Mouse (Mus musculus): ENCODE results near the gene Sirt7. TPM values are rescaled to one million over a fixed set of nuclear protein-coding genes. Genes with fewer than 3 reads are reported as not detected.

Sirt7 gene
- total RNA-seq, 2 experiments from 2014 or later = 6.9 to 8.9 TPM

DNA sequence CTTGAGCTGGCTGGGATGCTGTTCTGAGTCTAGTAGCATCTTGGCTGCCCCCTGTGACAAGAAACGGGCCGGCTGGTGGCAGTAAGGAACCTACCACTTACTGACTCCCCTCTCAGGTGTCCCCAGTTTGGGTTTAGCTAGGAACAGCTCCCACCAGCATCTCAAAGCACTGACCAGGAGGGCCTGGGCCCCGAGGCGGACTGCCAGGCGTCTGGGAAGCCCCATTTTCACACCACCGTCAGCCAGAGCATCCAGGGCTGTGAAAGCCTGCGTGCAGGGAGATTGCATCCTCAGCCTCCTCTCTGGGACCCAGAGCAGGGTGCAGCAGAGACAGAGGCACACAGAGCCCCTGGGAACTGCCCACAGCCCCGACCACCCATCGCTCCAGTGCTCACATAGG lies 16.2 kb upstream of the Sirt7 start:
- DNase-seq = no peak

DNA sequence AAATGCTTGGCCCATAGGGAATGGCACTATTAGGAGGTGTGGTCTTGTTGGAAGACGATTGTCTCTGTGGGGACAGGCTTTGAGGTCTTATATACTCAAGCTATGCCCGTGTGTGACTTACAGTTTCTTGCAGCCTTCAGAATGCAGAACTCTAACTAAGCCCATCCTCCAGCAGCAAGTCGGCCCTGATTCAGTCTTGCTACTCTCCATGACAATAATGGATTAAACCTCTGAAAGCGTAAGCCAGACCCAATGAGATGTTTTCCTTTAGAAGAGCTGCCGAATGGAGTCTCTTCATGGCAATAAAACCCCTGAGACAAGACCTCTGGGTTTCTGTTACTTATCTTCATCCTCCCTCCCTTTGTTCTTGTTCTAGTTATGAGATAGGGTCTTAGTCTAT lies 9.8 kb upstream of the Sirt7 start:
- no peak for DNase-seq

DNA sequence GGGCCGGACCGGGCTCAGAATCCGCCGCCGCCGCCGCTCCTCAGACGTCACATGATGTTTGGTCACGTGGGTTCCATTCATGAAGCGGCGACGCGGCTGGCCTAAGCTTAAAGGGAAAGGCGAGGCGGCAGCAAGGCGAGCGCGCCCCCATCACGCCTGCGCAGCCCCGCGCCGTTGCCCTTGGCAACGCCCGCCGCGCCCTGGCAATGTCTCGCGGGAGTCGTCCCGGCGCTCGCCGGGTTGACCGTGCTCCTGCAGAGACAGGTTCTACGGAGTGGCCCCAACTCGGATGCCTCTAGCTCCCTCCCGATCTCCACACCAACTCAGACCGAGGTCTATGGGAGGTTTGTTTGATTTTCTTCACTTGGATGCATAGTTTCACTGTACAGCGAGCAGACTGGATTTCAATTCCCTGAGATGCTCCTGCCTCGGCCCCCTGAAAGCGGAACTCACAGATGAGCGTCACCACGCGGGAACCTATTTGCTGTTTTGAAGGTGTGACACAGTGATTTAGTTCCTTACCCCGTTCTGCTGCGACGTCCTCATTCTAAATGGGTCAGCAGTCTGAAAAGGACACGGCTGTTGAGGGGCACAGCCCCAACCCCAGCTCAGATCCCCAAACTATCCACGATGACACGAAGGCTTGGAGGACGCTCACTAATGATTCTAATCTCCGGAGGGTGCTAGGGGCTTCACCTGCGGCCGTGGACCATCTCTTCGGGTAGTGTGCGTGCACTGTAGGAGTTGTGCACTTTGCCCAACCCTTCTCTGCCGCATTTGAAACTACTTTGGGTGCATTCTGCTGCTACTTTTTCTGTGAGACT lies 8.7 kb upstream of the Sirt7 start, which contains the start of gene Mafg:
Gene Mafg, minus strand, starts transcription at position 81 of the 824 bp plus-strand sequence.
- DNase-seq = peak; percentile 92 to 95

DNA sequence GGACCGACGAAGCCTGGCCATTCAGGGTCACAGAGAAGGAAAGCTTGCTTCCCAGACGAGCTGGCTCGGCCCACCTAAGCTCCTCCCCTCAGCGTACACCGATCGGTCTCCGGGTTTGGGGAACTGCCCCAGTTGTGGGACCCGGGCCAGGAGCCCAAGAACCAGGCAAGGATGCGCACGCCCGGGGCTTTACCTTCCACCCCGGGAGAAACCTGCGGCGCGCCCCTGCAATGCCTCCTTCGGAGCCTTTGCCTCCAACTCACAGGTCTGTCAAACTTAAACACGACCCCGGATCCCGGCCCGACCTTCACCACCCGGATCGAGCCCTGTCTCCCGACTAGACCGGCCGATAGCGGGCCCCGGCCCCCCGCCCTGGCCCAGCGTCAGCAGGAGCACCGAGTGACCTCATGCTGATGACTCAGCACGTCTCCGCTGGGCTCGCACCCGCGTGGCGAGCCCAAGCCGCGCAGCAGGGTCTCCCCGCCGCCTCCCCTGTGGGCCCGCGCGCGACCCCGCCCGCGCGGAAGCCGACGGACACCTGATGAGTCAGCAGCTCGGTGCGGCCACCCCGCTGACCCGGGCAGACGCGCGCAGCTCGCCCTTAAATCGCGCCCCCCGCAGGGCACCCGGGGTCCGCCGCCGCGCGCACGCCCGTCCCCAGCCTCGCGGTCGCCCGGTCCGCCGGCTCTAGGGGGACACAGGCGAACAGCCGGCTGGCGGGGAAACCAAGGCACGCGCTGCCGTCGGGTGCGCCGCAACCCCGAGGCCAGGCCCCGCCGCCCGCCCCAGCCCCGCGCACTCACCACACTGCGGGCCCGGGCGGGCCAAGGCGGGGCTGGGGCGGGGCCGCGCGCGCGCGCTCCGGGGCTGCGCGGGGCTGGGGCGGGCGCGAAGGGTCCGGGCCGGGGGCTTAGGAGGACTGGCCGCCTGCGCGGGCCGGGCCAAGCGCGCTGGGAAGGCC lies 7.8 kb upstream of the Sirt7 start:
- DNase-seq = peak; percentile 85 to 87

DNA sequence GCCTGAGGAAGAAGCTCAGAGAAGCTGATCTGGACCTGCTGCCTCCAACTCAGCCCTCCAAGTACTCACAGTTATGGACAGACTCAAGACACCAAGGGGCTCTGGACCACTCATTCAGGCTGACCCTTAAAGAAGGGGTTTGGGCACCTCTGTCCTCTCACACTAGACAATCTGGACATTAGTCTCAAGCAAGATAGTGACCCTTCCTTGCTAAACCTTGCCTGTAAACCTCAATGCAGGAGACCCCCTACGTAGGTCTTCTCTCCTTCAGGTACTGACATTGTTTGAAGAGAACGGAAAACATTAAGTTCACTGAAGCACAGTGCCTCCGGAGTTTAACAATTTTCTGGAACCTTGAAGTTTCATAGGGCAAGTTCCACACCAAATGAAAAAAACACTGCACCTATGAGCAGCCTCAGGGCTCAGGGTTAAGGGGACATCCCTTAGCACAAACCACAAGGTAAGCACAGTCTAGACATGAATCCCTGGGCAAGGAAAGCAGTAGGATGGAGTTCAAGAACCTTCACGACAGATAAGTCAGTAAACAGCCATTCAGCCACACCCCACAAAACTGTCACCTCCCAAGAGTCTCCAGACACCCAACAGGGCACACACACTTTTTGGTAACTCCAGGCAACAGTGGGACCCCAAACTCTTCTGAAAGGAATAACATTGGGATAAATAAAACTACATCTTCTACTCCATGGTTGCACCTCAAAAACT lies 6.8 kb upstream of the Sirt7 start:
- DNase-seq = no peak

DNA sequence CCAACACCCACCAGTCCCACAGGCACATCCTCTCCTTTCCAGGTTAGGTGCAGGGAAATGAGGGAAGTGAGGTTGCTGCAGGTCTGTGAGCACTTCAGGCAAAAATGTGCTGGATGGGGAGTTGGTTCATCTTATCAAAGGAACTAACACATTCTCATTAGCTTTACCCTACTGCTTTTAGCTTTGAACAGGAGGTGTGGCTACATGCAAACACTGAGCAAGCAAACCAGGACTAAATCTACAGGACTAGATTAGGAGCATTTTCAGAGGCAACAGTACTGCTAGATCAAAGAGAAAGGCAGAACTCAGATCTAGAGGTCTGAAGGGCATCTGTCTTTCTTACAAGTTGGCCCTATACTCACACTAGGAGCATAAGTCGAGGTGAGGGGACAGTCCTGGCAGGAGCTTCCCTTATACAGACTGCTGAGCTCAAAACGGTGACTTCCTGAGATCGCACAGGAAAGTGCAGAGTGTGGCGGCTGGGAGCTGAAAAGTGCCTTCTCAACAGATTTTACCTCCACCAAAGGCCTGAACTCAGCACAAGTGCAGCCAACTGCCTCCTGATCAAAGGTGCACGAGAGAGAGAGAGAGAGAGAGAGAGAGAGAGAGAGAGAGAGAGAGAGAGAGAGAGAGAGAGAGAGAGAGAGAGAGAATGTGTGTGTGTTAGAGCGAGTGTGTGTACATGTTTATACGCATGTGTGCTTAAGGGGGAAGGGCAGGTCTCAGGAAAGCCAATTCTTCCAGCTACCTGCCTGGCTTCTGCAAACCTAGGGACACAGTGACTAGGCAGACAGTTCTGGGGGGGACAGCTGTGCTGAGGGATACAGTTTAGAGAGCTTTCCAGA lies 6.1 kb upstream of the Sirt7 start:
- no peak for DNase-seq

DNA sequence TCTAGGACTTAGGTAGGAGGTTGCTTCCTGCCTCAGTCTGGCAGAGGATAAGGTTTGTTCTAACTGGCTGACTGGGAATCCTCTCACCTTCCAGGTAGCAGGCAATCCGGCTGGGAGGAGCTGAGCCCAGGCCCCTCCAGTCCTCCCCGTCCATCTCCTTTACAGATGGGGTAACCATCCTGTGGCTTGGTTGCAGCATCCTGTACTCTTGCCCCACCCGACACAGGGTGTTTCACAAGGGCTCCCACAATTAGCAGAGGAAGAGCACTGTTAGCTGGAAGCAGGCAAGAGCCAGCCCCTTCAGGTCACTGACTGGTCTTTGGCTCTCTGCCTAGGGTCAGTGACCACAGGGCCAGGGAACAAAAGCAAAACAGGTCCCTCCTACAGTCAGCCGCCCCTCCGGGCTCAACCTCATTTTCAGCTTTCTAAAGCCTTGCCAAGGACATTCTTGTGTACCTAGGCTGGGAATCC lies 5.4 kb upstream of the Sirt7 start:
- peak; percentile 66 to 73 for DNase-seq

DNA sequence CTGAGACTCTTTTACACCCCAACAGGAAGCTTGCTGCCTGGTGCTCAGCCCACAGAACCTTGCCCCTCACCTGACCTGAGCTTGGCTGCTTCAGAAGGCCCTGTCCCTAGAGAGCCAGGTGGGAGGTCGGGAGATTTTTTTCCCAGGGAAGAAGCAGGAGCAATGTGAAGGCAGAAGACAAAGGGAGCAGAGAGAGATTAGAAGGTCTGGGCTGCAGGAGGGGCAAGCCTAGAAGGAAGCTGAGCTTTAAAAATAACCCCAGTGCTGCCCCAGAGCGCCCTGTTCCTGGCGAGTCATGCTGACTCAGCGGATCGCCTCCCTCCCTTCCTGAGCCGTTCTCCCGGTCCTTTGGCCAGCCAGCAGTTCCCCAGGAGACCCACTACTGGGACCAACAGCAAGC lies 4.9 kb upstream of the Sirt7 start:
- peak; percentile 74 to 82 for DNase-seq

DNA sequence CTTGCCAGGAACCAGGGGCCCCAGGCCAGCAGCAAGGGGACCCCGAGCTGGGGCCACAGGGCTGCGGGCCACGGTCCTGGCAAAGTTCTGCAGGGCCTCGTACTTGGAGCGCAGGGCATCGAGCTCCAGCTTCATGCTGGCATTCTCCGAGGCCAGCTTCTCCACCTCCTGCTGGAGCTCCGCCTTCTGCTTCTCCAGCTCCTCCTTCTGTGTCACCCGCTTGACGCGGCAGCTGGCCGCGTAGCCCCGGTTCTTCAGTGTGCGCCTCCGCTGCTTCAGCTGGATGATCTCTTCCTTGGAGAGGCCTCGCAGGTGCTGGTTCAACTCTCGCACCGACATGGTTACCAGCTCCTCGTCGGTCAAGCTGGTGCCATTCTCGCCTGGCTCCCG lies 4.3 kb upstream of the Sirt7 start:
- peak in 1 of 2 experiments; percentile 73 for DNase-seq

DNA sequence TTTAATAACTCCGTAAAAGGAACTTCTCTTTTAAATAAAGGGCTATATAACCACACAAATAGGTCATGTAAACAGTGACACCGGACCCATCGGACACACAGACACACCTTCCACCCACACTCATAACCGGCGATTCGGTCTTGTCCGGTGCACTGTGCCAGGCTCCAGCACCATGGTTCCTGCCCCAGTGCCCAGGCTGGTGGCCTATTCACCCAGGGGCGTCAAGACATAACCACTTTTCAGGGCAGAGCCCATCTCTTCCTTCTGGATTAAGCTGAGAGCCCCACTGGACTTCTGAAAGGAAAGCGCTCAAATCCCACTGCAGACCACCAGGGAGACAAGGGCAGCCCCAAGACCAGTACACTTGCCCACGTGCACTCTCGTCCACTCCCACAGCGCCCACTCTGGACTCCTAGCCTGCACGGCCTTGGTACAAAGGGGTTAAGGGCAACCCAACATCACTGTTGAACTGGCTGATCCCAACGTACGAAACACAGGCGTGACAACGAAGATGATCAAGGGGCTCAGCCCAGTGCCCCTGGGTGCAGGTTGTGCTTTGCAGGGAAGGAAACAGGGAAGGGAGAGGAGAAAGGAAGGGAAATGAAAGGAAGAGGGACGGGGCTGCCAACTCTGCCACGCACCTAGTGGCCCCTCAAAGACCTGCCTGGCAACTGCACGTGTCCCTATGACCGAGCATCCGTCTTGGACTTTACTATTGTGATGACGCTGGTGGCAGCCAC lies 3.7 kb upstream of the Sirt7 start:
- DNase-seq = no peak

DNA sequence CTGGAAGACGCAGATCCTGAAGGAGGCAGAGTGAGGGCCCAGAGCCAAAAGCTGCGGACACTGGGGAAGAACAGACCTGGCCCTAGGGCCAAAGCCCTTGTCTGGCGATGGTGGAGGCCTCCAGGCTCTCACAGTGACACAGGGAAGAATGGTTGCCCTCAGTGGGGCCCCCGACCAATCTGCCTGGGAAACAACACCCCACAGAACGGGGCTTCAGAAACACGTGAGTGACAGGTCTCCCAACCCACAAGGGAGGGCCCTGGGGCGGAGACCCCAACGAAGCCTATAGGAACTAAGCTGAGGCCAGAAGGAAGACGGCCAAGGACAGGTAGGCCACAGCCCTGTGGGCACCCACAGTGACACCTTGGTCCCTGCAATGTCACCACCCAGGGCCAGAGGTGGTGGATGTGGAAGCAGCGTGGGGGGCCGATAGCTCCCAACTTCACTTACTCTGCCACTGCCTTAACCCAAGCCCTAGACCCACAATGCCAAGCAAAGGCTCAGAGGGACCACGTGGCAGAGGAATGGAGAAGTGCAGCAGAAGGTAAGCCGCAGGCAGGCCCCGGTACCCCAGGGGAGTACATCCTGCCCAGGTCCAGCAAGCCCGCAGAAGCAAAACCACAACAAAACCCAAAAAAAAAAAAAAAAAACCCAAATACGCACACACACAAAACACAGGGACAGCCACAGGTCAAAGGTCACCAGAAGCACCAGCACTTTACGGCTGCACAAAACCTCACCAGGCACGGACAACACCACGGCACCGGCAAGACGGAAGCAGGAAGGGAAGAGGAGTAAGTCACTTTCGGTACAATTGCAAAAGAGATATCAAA lies 2.6 kb upstream of the Sirt7 start:
- no peak for DNase-seq

DNA sequence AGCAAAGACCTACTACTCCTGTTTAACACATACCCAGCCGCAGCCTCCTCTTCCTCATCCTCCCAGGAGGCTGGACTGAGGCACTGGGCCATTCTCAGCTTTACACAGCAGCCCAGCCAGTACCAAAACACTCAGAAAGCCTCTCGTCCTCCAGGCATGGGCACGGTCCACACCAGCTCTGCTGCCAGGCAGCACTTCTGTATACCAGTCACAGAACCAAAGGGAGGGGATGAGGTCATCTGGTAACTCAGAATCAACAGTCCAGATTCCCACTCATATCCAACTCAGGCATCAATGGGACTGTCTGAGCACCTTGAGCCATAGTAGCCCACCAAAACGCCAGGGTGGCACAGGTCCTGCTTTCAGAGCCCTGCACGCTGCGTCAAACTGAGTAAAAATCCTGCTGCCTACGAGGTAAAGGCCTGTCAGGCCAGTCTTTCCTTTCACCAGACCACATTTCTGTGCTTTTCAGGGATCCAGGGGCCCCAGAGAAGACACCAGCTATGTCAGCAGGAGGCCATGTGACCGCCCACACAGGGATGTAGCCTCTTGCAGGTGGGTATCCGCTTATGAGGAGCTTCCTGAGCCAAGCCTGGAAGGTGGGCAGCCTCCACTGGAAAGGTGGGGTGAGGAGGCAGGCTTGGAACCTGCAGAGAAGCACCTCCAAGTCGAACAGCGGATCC lies 1.9 kb upstream of the Sirt7 start:
- DNase-seq = no peak

DNA sequence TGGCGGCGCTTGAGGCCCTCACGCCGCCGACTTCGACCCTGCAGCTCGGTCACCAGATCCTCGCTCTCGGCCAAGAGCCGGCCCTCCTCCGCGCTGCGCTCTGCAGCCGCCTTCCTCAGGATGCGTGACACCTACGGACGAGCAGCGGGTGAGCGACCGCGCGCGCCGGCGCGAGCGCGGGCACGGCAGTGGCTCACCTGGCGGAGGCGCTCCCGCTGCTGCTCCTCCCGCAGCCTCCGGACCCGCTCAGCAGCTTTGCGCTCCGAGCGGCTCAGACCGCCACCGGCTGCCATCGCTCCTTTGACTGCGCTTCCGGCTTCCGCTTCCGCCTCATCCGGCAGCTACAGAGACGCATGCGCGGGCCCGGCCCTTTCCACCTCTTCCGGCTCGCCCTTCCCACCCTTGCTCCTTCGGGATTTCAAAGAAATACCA lies 344 bp downstream of the Sirt7 start:
- peak; percentile 89 to 93 for DNase-seq

DNA sequence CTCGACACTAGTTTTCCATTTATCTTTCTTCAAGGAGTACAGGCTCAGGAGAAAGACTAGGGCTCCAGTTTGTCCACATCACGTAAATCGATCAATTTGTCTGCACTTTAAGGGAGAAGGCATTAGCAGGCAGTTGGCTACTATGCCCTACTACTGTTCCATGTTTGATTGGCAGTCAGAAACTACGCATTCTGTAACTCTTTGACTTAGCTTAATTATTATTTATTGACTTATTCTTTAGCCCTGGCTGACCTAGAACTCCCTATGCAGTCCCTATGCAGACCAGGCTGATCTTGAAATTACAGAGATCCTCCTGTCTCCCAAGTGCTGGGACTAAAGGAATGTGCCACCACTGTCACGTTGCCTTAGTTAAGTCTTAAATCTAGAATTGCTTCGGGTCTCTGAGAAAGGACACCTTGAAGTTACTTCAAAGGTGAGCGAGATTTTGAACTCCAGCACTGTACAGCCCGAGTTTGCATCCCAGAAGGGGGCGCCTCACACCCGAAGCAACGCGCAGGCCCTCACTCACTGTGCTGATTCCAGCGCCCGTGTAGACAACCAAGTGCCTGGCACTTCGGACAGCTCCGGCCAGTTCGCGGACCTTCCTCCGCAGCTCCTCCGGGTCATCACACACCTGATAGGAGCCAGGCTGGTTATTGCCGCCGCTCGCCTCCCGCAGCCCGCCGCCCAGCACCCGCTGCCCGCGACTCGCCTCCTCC lies 920 bp downstream of the Sirt7 start:
- peak; percentile 57 to 75 for DNase-seq

DNA sequence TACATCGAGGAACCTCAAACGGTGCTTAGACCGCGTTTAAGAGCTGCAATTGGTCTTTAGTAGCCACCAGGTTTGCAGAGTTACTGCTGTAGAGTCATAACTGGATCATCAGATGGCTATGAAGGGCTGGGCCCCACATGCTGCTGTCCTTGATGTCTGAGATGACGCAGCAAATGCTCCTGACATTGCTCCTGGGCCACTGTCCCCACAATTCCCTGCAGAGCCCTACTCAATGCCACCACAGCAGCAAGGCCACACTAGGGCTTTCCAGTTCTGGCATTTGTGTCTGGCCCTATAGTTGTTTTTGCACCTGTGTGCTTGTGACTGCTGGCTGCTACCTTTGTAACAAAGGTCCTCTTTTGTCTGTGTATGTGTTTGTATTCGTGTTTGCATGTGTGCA lies 2.2 kb downstream of the Sirt7 start:
- DNase-seq = no peak

DNA sequence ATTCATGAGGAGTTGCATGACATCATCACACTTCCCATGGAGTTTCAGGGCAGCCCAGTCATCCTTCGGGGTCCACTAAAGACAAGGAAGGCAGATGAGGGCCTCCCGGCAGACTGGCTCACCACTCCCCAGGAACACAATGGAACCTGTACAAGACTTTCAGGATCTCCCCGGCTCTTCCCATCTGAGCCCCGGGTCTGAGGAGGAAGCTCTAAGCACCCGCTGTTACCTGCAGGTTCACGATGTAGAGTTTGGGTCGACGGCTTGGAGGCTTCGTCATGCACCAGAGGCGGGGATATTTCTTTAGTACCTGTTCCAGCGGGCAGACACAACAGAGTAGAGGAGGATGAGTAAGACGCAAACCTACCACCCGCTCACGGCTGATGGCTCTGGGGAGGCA lies 4.8 kb downstream of the Sirt7 start:
- DNase-seq = no peak

DNA sequence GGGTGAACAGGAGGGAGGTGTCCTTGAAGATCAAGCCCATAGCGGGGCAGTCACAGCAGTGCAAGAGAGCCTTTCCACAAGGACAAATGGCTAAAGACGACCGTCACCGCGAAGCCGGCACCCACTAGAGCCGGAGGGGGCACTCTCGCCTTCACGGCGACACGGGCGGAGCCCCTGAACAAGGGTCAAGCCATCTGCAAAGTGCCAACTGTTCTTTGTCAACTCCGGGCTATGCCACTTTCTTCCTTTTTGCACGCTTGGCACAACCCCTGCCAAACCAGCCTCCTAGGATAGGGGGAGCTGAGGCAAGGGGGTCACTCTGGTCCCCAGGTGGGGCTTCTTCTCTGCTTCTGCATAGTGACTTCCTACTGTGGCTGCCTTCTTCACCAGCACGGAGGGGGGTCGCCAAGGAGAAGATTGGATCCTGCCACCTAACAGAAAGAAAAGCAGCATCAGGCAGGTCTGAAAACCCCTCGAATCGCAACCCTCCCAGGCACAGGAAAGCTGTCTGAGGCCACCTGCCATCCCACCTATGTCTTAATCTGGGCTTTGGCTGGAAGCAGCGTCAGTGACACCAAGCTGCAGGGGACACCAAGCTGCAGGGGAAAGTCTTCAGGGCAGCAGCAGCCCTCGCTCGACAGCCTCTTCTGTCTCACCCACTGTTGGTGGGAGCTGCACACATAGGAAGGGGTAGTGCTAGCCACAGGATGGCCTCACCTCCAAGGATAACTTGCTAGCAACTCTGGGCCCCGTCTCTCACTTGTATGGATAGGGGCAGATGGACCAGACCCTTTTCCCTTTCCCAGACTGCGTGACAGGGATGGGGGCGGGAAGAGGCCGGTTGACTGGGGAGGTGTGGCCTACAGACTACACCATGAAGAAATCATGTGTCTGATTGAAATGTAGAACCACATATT lies 6.2 kb downstream of the Sirt7 start:
- DNase-seq = no peak

All from heart, adult 18-20 months (tissue).